In genomic region chr6:38687216-38687615, GRCm38 (mm10) we compare ENCODE assay signal across 9 mouse cellular contexts. TPM values are rescaled to one million over a fixed set of nuclear protein-coding genes. Genes with fewer than 3 reads are reported as not detected.
DNase-seq lines count a peak whose midpoint lies in the region; ATAC-seq lines count a peak whose summit lies in the region.
"Had no signal": no experiment of that assay in that cellular context is flagged by ENCODE, and none has a peak within 500 bp of the region (broad histone marks: within the 10 kb centered on the region; RNA-seq: fewer than 3 reads in every experiment).

No protein-coding gene starts in this region.

- no peaks in the 10 kb centered on the region for H3K27me3 ChIP-seq in forebrain, embryonic 14.5 days (replicated peaks; ENCODE audit: control insufficient read depth, insufficient read depth, low read length)
- no peaks in the 10 kb centered on the region for H3K27me3 ChIP-seq in forebrain, embryonic 11.5 days (ENCODE audit: control insufficient read depth, insufficient read depth, low read length)
- no peaks in the 10 kb centered on the region for H3K27me3 ChIP-seq in midbrain, embryonic 14.5 days (ENCODE audit: control insufficient read depth, insufficient read depth, low read length)
- no peaks in the 10 kb centered on the region for H3K27me3 ChIP-seq in midbrain, embryonic 16.5 days (ENCODE audit: control insufficient read depth, insufficient read depth, low read depth, low read length)
- H3K27me3 ChIP-seq in forebrain, embryonic 12.5 days = no peaks in the 10 kb centered on the region
- H3K27me3 ChIP-seq: megakaryocyte, embryonic 14.5 days had no signal

- H3K36me3 ChIP-seq in forebrain, embryonic 14.5 days (ENCODE audit: control insufficient read depth, insufficient read depth, low read length) = peaks cover 21% of the 10 kb centered on the region
- no peaks in the 10 kb centered on the region for H3K36me3 ChIP-seq in forebrain, embryonic 11.5 days (ENCODE audit: control insufficient read depth, insufficient read depth, low read length)
- H3K36me3 ChIP-seq in midbrain, embryonic 14.5 days (ENCODE audit: control insufficient read depth, insufficient read depth, low read length) = peaks cover 21% of the 10 kb centered on the region
- H3K36me3 ChIP-seq in midbrain, embryonic 16.5 days (ENCODE audit: control insufficient read depth, insufficient read depth, low read length) = no peaks in the 10 kb centered on the region; the same call in 1 of the 2 replicates
- H3K36me3 ChIP-seq in forebrain, embryonic 12.5 days (replicated peaks) = peaks cover 12% of the 10 kb centered on the region

- DNase-seq in forebrain, embryonic 14.5 days (ENCODE audit: low spot score) = peak; percentile 36
- no peak for DNase-seq in forebrain, embryonic 11.5 days (ENCODE audit: low spot score)
- DNase-seq in midbrain, embryonic 14.5 days = peak; percentile 51
- DNase-seq in kidney, postnatal 14 days = peak; percentile 27
- peak; percentile 18 for DNase-seq in thymus, postnatal 14 days

- ATAC-seq in forebrain, embryonic 14.5 days = no peak
- ATAC-seq in forebrain, embryonic 11.5 days (replicated peaks; ENCODE audit: low FRiP score) = no peak
- no peak for ATAC-seq in midbrain, embryonic 14.5 days (ENCODE audit: low FRiP score, low TSS enrichment)
- no peak for ATAC-seq in midbrain, embryonic 16.5 days
- peak; percentile 68 for ATAC-seq in cerebellum, adult (ENCODE audit: insufficient number of reproducible peaks, low FRiP score, low TSS enrichment)
- no peak for ATAC-seq in forebrain, embryonic 12.5 days (ENCODE audit: low FRiP score)

- H3K27ac ChIP-seq in forebrain, embryonic 14.5 days (ENCODE audit: low read depth, low read length) = no peak overlapping the region
- no peak overlapping the region for H3K27ac ChIP-seq in forebrain, embryonic 11.5 days (ENCODE audit: low read depth, low read length)
- no peak overlapping the region for H3K27ac ChIP-seq in midbrain, embryonic 14.5 days (replicated peaks; ENCODE audit: low read depth, low read length)
- no peak overlapping the region for H3K27ac ChIP-seq in midbrain, embryonic 16.5 days (ENCODE audit: low read length)
- H3K27ac ChIP-seq in forebrain, embryonic 12.5 days = no peak overlapping the region

- no peak overlapping the region for H3K4me3 ChIP-seq in forebrain, embryonic 14.5 days (ENCODE audit: low read depth, low read length)
- H3K4me3 ChIP-seq in forebrain, embryonic 11.5 days (ENCODE audit: low read depth, low read length) = no peak overlapping the region
- no peak overlapping the region for H3K4me3 ChIP-seq in midbrain, embryonic 14.5 days (replicated peaks; ENCODE audit: low read depth, low read length)
- H3K4me3 ChIP-seq in midbrain, embryonic 16.5 days (ENCODE audit: low read depth, low read length) = no peak overlapping the region
- no peak overlapping the region for H3K4me3 ChIP-seq in forebrain, embryonic 12.5 days (replicated peaks)
- H3K4me3 ChIP-seq: megakaryocyte, embryonic 14.5 days had no signal

- no peak overlapping the region for H3K9ac ChIP-seq in forebrain, embryonic 14.5 days (ENCODE audit: low read length)
- H3K9ac ChIP-seq in forebrain, embryonic 11.5 days (ENCODE audit: low read length) = no peak overlapping the region
- no peak overlapping the region for H3K9ac ChIP-seq in midbrain, embryonic 14.5 days (replicated peaks; ENCODE audit: low read length)
- H3K9ac ChIP-seq in midbrain, embryonic 16.5 days (ENCODE audit: low read depth, low read length) = no peak overlapping the region
- H3K9ac ChIP-seq in forebrain, embryonic 12.5 days = no peak overlapping the region

- H3K9me3 ChIP-seq in forebrain, embryonic 14.5 days (replicated peaks; ENCODE audit: control insufficient read depth, low read length) = no peaks in the 10 kb centered on the region
- H3K9me3 ChIP-seq in forebrain, embryonic 11.5 days (ENCODE audit: control insufficient read depth, low read length) = no peaks in the 10 kb centered on the region
- no peaks in the 10 kb centered on the region for H3K9me3 ChIP-seq in midbrain, embryonic 14.5 days (ENCODE audit: control insufficient read depth, low read length)
- no peaks in the 10 kb centered on the region for H3K9me3 ChIP-seq in midbrain, embryonic 16.5 days (replicated peaks; ENCODE audit: control insufficient read depth, low read length, poor library complexity, severe bottlenecking)
- H3K9me3 ChIP-seq in forebrain, embryonic 12.5 days = no peaks in the 10 kb centered on the region
- H3K9me3 ChIP-seq: megakaryocyte, embryonic 14.5 days had no signal

- H3K4me1 ChIP-seq in forebrain, embryonic 14.5 days (ENCODE audit: control insufficient read depth, insufficient read depth, low read length) = no peaks in the 10 kb centered on the region
- no peaks in the 10 kb centered on the region for H3K4me1 ChIP-seq in forebrain, embryonic 11.5 days (replicated peaks; ENCODE audit: control insufficient read depth, insufficient read depth, low read length)
- H3K4me1 ChIP-seq in midbrain, embryonic 14.5 days (ENCODE audit: control insufficient read depth, insufficient read depth, low read length) = no peaks in the 10 kb centered on the region
- H3K4me1 ChIP-seq in midbrain, embryonic 16.5 days (ENCODE audit: control insufficient read depth, insufficient read depth, low read length) = no peaks in the 10 kb centered on the region
- no peaks in the 10 kb centered on the region for H3K4me1 ChIP-seq in forebrain, embryonic 12.5 days

- WGBS in forebrain, embryonic 14.5 days = 63% methylated on average over 11 of the region's 11 CpGs
- 63% methylated on average over 11 of the region's 11 CpGs for WGBS in forebrain, embryonic 11.5 days
- WGBS in midbrain, embryonic 14.5 days = 64% methylated on average over 11 of the region's 11 CpGs
- WGBS in midbrain, embryonic 16.5 days = 66% methylated on average over 11 of the region's 11 CpGs
- WGBS in forebrain, embryonic 12.5 days = 66% methylated on average over 11 of the region's 11 CpGs

- no peak overlapping the region for H3K4me2 ChIP-seq in forebrain, embryonic 14.5 days (ENCODE audit: low read length)
- no peak overlapping the region for H3K4me2 ChIP-seq in forebrain, embryonic 11.5 days (ENCODE audit: low read depth, low read length, severe bottlenecking)
- no peak overlapping the region for H3K4me2 ChIP-seq in midbrain, embryonic 14.5 days (ENCODE audit: low read length)
- H3K4me2 ChIP-seq in midbrain, embryonic 16.5 days (ENCODE audit: low read length) = no peak overlapping the region
- H3K4me2 ChIP-seq in forebrain, embryonic 12.5 days = no peak overlapping the region

RNA-seq across cellular contexts. Expression of gene Clec2l, which starts 24.3 kb away (rescaled TPM):
- polyA plus RNA-seq in forebrain, embryonic 14.5 days (2014; fragmentation: Nextera tagmentation; extraction: Ambion mirVana) = 8.8 and 9.3 TPM in 2 replicates
- polyA plus RNA-seq in forebrain, embryonic 11.5 days (2014; fragmentation: Nextera tagmentation; extraction: Ambion mirVana) = 0.95 and 1.9 TPM in 2 replicates
- 12.9 and 25.5 TPM in 2 replicates for polyA plus RNA-seq in midbrain, embryonic 14.5 days (2014; fragmentation: Nextera tagmentation; extraction: Ambion mirVana)
- 15.6 and 22.9 TPM in 2 replicates for polyA plus RNA-seq in midbrain, embryonic 16.5 days (2015; fragmentation: Nextera tagmentation; extraction: Ambion mirVana)
- 1.3 and 2.2 TPM in 2 replicates for polyA plus RNA-seq in forebrain, embryonic 12.5 days (2016; fragmentation: Nextera tagmentation; extraction: Ambion mirVana)

RNA-seq across cellular contexts. Expression of gene Klrg2, which starts 50.2 kb away (rescaled TPM):
- 0.16 TPM in 1 of 2 replicates, not detected in the other for polyA plus RNA-seq in forebrain, embryonic 14.5 days (2014; fragmentation: Nextera tagmentation; extraction: Ambion mirVana)
- polyA plus RNA-seq in forebrain, embryonic 11.5 days (2014; fragmentation: Nextera tagmentation; extraction: Ambion mirVana) = 0.15 TPM in 1 of 2 replicates, not detected in the other
- polyA plus RNA-seq in midbrain, embryonic 14.5 days (2014; fragmentation: Nextera tagmentation; extraction: Ambion mirVana) = 0.12 and 0.18 TPM in 2 replicates
- polyA plus RNA-seq in midbrain, embryonic 16.5 days (2015; fragmentation: Nextera tagmentation; extraction: Ambion mirVana) = not detected in 2 replicates
- not detected in 2 replicates for polyA plus RNA-seq in forebrain, embryonic 12.5 days (2016; fragmentation: Nextera tagmentation; extraction: Ambion mirVana)
